Mouse (Mus musculus) ovary, postnatal 10 days (tissue): ENCODE measurements around the gene Slc35e4.

Source experiments
- DNase-seq: peaks from one replicate; pipeline ENCODE4 v3.0.0; 2022; ENCODE audit warnings: low spot score

Gene Slc35e4

GRCm38 (mm10) chr11:3864343-3864742 lies 50.1 kb downstream of the Slc35e4 start:
- no peak for DNase-seq

- DNase-seq, result peak; percentile 10
Measured at GRCm38 (mm10) chr11:3863454-3864112, 50.9 kb downstream of the Slc35e4 start, which contains the start of gene Osbp2. Gene Osbp2, minus strand, starts transcription at chr11:3863903.

GRCm38 (mm10) chr11:3862661-3863453 lies 51.6 kb downstream of the Slc35e4 start:
- no peak for DNase-seq

- no peak for DNase-seq
Measured at GRCm38 (mm10) chr11:3860361-3860760, 54.1 kb downstream of the Slc35e4 start.

- DNase-seq, result no peak
Measured at GRCm38 (mm10) chr11:3859778-3860177, 54.7 kb downstream of the Slc35e4 start.

GRCm38 (mm10) chr11:3857902-3858301 lies 56.6 kb downstream of the Slc35e4 start:
- DNase-seq, result no peak
